Mouse (Mus musculus) embryo, embryonic 10 days (tissue): Measurements from ENCODE around the gene 4931408C20Rik.

Experiments
- DNase-seq: peaks from one replicate; pipeline ENCODE4 v3.0.0-alpha.2; 2015; ENCODE audit warnings: low spot score

4931408C20Rik gene

DNA sequence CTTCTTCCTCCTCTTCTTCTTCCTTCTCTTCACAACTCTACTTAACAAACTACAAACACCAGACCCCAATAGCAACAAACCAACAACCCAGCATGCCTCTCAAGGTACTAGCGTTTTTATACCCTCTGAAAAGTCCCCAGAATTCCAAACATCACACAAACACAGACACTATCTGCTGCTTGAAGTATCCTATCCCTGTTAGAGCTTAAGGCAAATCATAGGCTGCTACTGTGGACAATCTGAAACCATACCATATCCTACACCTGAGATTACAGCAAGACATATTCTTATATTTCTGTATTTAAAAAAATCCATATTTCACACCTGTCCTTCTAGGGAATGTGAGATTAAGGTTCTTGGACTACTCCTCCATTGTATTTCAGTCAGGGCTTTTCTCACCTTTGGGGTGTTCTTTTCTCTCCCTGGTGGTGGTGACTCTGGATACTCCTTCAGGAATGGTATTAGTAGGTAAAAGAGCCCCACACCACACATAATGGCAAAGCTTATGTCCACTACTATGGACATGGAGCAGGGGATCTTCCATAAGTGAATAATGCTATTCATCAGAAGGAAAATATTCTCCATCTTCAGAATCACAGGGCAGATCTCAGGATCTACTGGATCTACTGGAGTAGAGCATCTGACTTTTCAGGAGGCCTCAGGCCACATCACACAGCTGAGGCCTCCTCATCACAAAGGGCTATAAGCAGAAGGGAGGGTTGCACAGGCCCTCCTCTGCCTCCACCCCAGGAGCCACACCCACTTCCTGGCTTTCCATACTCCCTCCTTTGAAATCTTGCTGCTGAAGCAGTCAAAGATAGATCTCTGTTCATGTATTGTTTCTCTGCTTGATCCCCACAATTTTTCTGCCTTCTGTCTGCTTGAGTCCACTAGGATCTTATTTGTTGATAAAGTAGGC, at the start of gene 4931408C20Rik:
Gene 4931408C20Rik, minus strand, starts transcription at position 619 of the 919 bp plus-strand sequence.
- peak; percentile 31 for DNase-seq

DNA sequence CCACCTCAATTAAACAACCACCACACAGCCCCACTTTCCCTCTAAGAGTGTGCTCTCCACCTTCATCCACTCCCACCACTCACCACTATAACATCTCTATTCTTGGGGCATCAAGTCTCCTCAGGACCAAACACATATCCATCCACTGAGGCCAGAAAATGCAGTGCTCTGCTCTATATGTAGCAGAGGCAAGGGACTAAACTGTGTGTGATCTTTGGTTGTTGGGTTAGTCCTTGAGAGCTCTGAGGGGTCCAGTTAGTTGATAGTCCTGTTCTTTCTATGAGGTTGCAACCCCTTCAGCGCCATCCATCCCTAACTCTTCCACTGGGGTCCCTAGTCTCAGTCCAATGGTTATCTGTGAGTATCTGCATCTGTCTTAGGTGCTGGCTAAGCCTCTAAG, 666 bp upstream of the 4931408C20Rik start:
- DNase-seq: peak; percentile 6

DNA sequence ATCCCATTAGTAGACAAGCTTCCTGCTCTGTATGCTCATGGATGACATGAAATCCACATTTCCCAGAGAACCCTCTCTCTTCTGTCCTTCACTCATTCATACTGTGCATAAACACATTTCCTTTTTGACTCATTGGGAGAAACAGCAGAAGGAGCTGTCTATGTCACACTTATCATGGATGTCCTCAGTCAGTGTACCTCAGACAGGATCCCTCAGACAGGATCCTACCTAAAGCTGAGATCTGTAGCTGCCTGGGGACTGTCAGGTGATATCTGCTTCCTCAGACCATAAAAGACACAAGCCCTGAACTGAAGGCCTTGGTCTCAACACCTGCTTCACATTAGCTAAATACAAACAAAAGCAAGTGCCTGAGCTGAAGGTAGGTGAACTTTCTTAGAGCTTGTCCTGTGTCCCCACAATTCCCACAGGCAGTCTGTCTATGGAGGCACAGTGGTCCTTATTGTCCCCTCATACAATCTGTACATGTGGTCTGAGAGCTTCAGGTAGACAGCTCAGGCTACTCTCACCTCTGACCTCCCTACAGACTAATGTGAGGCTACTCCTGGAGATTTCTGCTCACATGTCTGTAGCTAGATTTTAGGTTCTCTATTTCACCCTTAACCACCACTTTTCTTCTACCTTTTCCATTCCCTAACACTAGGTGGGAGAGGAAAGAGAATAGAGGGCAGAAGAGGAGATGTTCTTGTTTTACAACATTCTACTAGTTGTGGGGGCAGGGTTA, 1.1 kb downstream of the 4931408C20Rik start:
- peak; percentile 35 for DNase-seq

- no peak for DNase-seq
These were observed 1.9 kb downstream of the 4931408C20Rik start for GRCm38 (mm10) chr1:26685383-26685782.

DNA sequence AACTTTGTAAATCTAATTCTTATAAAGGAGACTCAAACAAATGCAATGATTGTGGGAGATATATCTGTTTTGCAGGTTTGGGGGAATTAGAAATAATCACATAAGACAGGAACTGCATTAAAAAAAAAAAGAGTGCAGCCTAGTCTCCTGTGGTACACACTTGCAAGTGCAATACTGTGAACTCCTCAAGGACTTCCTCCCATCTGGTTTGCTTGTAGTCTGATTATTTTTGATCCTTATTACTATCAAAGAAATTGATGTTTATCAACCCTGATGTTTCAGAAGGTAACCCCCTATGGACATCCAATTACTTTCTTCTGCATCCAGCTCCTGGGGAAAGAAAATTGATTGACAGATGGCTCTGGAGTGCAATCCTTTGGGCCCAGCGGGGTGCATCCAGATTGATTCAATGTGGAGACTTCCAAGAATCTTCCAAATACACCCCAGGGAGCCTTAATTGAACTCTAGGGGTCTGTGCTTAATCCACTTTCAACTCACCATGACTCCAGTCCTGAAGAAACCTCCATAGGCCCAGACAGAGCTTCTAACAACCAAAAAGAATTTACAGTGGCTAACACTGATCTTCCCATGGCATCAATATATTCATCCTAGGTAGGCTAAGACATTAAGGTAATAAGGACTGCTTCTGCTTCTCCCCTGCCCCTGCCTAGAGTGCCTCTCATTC, 37.4 kb downstream of the 4931408C20Rik start:
- no peak for DNase-seq

DNA sequence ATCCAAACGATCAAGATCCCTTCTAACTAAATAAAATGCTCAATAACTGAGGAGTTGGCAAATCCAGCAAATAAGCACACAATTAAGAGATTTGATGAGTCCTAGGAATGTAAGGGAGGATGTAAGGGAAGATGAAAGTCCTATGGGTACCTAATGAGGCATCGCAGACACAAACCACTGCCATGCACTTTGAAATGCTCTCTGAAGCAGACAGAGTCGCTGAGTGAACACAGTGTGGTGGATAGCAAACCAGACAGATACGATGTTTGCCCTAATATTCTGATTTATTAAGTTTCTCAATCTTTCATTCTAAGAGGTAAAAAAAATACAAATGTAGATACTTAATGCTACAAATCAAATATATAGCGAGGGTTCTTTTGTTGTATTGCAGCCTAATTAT, 51.2 kb downstream of the 4931408C20Rik start:
- DNase-seq: no peak
